Mouse (Mus musculus) megakaryocyte-erythroid progenitor cell, adult 5-6 weeks (primary cell): ENCODE results near the gene Paqr7. TPM values are rescaled to one million over a fixed set of nuclear protein-coding genes. Genes with fewer than 3 reads are reported as not detected.
"Not testable (repeated sequence)": the region's sequence is repeated elsewhere in the genome, so short reads cannot be mapped to it uniquely, and the experiment has no call there.

Source experiments
- ATAC-seq: replicated peaks from 2 replicates; pipeline ENCODE4 v1.8.0; 2016; ENCODE audit warnings: mild to moderate bottlenecking, inconsistent platforms; ENCODE audit not compliant: severe bottlenecking, poor library complexity, low FRiP score, low TSS enrichment
- total RNA-seq, 2 experiments: library from RNA; stranded (forward) in 1 of 2; stranded (reverse) in 1 of 2; fragments of 200-1000, 215-1000 nt in 1 of 2; fragments of >200 nt in 1 of 2; fragmentation: Nextera tagmentation in 1 of 2; gene quantifications; 2 replicates each; pipeline ENCODE4 v1.2.3; 2014 to 2017

Gene Paqr7
- total RNA-seq, 2 experiments from 2014 or later = 0.47 to 0.66 TPM

DNA sequence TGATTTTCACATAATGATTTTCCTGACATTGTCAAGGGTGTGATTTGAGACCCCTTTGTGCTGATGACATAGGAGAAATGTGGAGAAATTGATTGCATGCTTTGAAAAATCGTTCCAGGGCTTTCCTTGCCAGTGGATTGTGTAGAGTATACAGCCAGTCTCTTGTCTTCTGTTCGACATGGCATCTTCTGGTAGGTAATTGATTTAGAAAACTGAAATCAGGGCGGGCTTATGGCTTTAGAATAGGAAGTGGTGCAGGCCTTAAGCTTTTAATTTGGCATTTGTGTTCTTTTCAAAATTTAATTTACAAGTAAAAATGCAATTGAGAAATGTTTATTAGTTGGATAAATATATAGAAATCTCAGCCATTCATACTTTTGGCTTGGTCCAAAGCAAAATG, 26.5 kb upstream of the Paqr7 start:
- ATAC-seq = no peak

DNA sequence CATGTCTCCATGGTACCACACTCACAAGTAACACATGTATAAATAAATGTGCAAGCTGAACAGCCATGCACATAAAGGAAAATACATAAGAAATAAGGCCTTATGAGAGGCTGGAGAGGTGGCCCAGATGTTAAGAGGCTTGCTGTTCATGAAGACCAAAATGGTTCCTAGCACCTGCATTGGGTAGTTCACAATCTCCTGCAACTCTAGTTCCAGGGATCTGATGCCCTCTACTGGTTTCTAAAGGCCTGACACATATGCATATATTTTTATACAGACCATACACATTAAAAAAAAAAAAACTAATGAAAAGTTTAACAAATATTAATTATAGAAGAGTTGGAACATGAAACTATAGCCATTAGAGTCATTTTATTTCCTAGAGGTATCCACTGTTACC, 25.0 kb upstream of the Paqr7 start:
- no peak for ATAC-seq

DNA sequence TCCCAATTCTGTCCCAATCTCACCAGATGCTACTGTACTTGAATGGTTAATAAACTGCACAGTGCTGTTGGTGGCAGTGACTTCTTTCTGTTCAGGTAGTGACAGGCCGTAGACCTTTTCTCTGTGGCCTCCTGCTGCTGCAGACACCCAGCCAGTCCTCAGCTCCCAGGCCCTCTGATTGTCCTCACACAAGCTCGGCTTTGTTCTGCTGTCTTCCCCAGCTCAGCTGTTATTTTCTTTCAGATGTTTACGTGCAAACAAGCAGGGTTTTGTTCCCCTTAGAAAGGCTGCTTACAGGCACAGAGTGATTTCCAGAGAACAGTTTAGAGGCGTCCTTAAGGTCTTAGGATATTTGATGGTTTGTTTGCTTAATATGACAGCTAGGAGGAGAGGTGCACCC, 22.7 kb upstream of the Paqr7 start:
- no peak for ATAC-seq

DNA sequence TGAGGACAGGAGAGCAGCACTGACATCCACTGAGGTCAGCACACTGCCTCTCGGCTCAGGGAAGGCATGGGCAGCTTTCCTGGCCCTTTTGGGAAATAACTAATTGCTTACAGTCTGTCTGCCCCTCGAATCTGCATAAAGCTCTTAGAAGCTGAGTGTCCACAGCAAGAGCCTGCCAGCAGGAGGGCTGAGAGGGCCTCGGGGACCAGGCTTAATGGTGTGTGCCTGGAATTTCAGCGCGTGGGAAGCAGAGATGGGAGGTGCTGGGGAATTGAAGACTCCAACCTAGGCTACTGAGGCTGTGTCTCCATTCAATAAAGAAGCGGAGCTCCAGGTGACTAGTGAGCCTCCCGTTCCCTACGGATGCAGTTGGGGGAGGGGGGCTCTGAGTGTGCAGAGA, 22.3 kb upstream of the Paqr7 start:
- ATAC-seq = no peak

DNA sequence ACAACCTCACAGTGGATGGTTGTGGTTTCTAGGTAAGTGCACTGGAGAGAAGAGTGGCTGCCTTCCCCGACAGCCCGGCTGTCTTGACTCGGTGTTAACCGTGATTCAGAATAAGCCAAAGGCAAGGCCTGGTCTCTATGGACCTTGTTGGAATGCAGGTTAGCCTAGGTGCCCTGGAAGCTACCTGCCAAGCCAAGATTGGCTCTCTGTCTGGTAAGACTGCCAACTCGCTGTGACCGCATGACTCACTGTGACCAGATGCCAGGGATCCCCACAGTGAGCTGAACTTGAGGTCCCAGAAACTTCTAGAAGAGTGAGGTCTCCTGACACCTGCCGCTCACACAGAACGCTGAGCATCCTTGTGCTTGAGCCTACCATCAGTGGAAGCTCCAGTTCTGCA, 19.6 kb upstream of the Paqr7 start:
- no peak for ATAC-seq

DNA sequence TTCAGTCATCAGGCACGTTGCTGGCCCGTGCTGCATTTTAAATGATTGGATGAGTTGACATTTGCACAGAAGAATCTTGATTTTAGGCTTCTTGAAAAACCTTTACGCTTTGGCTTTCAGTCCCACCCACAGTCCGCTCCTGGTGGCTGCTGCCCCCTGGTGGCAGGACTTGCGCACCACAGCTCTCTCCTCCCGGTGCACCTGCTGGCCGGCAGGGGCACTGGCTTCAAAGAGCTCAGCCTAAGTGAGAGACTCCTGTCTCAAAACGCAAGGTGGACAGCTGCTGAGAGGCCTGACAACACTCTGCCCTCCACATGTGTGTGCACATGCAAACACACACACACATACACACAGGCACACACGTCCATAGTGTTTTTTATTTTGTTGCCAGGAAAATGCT, 18.5 kb upstream of the Paqr7 start:
- peak; percentile 86 for ATAC-seq

DNA sequence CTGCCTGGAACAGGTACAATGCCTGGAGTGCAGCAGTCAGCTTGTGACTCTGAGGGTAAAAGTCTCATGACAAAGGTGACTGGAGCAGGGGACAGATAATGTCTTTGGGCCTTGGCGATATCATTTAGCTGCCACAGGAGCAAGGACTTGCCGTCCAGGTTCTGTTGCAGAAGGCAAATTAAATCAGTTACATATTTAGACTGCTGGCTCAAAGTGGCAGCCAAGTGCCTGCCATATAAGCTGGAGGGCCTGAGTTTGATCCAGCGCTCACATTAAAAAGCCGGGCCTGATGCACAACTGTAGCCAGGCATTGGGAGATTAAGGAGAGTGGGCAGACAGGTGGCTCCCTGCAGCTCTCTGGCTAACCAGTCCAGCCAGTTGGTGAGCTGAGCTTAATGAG, 16.7 kb upstream of the Paqr7 start:
- no peak for ATAC-seq

DNA sequence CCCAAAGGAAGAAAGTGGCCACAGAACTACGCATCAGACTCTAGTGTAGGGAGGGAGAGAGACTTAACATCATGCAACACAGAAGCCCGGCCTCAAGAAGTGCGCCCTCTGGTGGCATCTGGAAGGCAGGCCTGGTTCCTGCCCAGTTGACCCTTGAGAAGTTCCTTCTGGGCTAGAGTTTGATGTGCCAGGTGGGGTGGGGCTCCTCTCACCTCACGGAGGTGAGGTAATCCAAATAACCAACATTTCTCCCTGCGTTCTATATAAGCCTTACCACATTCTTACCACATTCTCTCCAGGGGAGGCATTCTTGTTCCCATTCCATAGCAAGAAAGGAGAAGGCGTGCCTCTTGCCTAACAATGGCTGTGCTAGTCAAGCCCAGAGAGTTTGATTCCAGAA, 15.6 kb upstream of the Paqr7 start:
- peak; percentile 65 for ATAC-seq

DNA sequence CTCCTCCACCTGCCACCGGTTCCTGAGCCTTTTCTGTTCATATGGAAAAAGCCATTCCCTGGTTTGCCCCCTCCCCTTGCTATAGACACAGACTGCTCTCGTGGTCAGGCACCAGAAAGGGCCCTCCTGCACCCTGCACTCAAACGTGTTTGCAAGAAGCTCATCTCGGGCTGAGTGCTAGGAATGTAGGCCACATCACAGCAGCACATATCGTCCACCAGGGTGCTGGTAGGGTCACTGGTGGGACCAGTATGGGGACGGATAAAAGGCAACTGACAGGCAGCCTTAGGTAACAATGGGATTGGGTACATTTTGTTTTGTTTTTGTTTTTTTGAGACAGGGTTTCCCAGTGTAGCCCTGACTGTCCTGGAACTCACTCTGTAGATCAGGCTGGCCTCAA, 15.2 kb upstream of the Paqr7 start:
- ATAC-seq = no peak

DNA sequence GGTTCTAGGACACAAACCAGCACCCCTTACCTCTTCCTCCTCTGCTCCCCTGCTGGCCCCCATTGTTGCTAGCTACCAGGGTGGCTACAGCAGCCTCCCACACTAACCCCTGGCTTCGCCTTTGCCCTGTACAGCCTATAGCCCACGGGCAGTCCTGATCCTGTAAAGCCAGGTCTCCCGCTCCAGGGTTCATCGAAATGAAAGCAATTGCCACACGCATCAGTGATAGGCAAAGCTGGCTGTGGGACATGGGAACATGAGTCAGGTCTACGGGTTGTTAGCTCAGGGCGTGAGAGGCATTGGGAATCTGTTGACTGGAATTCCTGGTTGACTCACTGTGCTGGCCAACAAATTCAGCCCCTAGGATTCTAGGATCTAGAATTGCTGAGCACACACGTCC, 14.1 kb upstream of the Paqr7 start:
- no peak for ATAC-seq

DNA sequence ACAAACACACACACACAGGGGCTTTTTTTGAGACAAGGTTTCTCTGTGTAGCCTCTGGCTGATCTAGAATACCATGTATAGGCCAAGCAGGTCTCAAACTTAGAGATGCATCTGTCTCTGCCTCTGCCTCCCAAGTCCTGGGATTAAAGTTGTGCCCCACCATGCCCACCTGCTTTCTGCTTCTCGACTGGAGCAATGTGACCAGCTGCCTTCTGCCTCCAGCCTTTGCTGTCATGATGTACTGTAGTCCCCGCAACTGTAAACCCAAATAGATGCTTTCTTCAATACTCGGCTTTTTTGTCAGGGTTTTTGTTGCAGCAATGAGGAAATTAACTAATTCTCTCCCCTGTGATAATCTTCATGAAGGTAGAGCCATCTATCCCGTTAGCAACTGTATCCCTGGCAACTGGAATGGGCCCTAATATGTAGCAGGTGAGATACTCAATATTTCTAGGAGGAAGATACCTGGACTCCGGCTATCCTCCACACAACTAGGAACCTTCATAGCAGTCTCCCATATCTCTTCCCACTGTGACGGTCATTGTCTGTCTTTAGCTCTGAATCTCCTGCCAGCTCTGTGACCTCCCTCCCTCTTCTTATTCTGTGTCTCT, 13.3 kb upstream of the Paqr7 start:
- ATAC-seq = no peak

DNA sequence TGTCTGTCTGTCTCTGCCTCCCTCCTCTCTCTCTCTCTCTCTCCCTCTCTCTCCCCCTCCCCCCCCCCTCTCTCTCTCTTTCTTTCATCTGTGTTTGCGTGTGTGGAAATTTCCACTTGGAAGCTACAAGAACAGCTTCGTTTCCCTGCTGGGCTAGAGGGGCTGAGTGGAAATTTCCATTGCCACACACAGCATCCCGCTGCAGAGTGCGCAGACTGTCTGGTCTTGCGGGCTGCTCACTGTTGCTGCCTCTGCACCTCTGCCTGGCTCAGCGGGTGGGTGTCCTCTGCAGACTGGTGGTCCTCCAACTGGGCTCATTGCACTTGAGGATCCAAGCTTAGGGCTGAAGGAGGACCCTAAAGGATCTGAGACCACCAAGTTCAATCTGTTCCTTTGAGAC, 12.8 kb upstream of the Paqr7 start:
- ATAC-seq = no peak

DNA sequence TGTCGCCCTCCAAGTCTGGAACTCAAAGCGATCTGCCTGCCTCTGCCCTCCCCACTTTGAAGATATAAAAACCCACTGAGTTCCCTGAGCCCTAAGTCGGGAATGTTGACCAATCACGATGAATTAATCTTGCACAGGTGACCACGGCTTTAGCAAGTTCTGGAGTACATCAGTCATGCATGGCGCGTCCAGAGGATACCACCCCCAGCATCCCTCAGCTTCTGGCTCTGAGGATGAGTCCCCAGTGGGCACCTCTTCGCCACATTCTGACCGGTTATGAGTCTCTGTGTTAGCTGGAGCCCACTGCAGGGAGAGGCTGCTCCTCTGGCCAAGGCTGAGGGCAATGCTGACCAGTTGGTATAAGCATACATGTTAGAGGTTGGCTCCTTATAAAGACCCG, 12.3 kb upstream of the Paqr7 start:
- no peak for ATAC-seq

DNA sequence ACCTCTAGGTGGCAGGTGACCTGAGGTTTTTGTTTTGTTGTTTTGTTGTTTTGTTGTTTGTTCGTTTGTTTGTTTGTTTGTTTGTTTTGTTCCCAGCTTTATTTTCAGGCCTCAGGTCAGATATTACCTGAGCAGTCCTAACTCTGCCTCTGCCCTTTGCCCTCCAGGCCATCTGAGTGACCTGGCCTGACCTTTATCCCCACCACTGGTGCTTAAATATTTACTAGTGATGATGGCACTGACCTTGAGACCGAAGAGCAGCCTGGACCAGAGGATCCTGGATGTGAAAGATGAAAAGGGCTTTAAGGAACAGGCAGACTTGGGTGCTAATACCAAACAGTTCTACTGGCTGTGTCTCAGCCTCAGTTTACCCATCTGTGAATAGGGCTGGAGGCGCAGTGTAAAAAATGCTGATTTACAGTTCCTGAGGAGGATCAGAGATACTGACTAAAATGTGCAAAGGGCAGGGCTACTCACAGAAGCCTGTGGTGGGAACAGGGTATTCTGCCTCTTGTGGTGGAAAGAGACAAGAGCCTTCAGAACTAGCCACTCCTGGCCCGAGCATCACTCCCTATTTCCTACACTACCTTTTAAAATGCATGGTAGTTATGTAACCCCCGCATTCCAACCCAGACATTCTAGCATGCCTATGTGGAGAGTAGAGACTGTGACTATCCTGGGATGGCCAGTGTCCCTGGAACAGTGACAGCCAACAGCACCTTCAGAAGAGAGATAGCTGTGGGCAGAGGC, 11.2 kb upstream of the Paqr7 start:
- no peak for ATAC-seq

DNA sequence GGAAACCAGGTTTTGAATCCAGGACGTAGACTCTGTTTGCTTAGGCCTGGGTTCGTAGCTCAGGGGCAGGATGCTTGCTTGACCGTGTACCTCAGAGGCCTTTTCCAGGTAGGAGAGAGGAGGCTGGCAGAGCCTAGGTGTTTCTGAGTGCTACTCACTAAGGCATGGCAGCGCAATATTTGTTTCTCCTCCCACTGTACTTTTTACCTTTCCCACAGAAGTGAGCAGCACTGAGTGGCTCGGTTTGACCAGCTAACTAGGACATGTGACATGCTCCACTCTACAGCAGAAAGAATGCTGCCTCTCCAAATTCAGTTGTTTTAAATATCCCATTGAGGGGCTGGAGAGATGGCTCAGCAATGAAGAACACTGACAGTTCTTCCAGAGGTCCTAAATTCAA, 8.3 kb upstream of the Paqr7 start:
- no peak for ATAC-seq

DNA sequence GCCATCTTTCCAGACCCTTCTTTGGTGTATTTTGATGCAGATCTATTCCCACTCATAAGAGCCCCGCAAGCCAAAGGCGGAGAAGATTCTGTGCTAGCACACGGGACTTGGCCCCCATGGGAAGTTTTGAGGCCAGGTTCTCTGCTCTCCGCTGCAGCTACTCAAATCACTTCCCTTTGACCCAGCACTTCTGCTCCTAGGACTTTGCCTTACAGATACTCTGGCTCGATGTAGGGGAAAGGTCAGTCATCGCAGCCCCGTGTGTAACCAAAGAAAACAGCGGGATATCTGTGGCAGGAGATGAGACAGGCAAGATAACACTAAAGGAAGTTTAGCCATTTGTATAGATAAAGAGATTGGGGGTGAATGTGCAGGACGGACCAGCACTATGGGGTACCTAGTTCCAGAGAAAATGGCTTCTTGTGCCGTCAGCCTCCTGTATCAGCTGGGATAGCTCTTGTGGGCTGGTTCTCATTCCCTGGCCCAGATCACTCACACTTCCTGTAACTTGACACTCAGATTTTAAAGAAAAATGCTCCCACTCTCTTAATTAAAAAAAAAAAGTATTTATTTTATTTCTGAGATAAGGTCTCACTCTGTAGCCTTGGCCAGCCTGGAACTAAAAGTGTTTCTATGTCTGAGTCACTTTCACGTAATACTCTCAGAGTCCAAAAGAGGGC, 6.4 kb upstream of the Paqr7 start:
- no peak for ATAC-seq

DNA sequence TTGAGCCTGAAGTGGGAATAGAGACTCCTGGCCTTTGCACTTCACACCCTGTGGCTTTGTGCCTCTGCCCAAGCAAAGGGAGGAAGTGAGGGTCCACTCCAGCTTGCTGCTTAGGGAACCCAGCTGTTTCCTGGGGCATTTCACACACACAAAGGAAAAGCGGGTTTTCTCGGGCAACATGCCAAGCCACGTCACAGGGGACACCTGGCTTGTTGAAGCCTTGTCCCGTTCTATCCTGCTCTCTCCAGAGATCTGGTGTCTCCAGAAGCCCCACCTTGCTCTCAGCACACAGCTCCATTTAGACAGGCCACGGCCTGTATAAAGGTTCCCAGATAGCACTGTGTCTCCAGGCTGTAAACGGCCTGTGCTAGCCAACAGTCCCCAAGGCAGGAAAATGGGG, 4.8 kb upstream of the Paqr7 start:
- ATAC-seq = no peak

DNA sequence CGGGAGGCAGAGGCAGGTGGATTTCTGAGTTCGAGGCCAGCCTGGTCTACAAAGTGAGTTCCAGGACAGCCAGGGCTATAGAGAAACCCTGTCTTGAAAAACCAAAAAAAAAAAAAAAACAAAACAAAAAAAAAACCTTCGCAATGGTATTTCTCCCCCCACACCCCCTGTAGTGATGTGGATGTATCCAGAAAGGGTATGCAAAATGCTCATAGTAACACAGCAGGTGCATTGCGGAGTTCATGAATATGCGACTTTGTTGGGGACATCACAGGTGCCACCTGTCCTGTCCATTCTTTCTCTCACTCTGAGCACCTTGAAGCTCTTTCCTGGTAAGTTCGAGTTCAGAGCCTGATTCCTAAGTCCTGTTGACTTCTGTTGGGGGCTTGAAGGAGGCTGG, 2.3 kb upstream of the Paqr7 start:
- ATAC-seq = not testable (repeated sequence)

DNA sequence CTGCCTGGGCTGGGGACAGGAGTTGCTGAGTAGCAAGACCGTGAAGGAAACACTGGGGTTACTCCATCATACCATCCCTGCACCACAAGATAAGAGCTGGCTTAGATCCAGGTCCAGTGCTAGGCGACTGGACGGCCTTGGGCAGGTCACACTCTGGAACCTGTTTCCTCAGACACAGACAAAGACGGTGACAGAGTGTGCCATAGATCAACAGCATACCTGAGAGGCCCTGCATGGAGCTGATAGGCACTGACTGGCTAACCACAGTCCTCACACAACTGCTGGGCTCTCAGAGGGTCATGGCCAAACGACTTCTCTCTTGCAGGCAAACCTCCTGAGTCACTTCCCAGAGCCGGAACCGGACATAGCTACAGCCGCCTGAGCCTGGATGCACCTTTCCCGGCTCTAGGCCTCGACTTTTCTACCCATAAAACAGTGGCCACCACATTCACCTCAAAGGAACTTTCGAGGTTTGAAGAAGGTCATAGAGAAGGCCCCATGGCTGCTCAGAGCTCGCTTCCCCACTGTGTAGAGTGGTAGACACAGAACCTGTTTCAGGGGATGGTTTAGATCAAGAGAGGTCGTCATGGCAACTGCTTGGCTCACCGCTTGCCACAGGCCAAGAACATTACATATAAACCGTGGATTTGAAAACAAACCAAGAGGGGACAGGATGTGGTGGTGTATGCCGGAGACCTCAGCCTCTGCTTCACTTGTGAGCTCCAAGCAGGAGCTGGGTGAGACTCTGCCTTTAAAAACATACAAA, 1.5 kb upstream of the Paqr7 start:
- peak; percentile 81 for ATAC-seq

DNA sequence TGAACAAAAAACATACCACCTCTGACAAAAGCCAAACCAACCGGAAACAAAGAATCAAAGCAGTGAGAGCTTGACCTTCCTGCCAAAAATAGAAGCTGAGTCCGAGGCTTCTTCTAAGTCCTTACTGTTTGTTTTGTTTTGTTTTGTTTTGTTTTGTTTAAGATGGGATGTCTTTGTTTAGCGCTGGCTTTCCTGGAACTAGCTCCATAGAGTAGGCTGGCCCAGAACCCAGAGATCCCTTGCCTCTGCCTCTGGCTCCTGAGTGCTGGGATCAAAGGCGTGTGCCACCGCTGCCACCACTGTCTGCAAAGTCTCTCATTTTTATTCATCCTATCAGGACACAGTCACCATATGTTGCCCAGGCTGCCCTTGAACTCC, 962 bp upstream of the Paqr7 start:
- no peak for ATAC-seq
